Mouse (Mus musculus) brain, embryonic 14.5 days (tissue): ENCODE results near the gene Pard3b. TPM values are rescaled to one million over a fixed set of nuclear protein-coding genes. Genes with fewer than 3 reads are reported as not detected.

Experiments used
- DNase-seq: peaks from one replicate; pipeline ENCODE4 v3.0.0-alpha.2; 2011; ENCODE audit warnings: low read depth
- CTCF ChIP-seq: fragments of 200-500 bp; IDR thresholded peaks from 2 replicates; pipeline ENCODE4 v1.5.1; 2012; ENCODE audit warnings: inconsistent platforms, mild to moderate bottlenecking, moderate library complexity, borderline replicate concordance; ENCODE audit not compliant: insufficient read depth, insufficient read length; ENCODE audit errors: extremely low read depth
- POLR2A ChIP-seq: fragments of 200-500 bp; IDR thresholded peaks from 2 replicates; pipeline ENCODE4 v1.6.1; 2012; ENCODE audit warnings: mild to moderate bottlenecking, inconsistent platforms, borderline replicate concordance; ENCODE audit not compliant: poor library complexity, insufficient read depth, insufficient read length, severe bottlenecking; ENCODE audit errors: extremely low read depth
- polyA plus RNA-seq: library from polyadenylated mRNA; depleted of rRNA; stranded (reverse); fragments of >200 nt; gene quantifications from 2 replicates; pipeline ENCODE4 v1.2.3, GENCODE M21; 2012

Pard3b gene
- polyA plus RNA-seq, 1 experiment, result 3.8 TPM

DNA sequence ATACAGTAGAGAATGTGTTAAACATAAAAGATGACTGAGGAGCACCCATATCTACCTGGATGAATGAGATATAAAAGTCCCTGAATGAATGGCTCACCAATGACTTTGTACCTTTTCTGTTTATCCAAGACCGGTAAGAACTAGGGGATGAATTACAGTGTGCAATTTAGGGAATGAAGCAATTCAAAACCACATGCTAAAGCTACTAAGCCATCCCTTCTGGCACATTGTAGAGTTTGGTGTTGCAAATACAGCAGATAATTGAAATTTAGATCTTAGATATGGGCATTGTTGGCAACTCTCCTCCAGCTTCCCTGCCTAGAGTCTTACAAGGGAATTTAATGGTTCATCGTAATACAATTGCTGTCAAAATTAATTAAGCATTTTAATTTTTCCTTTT, 490.6 kb downstream of the Pard3b start:
- DNase-seq, result no peak
- TF ChIP-seq POLR2A (no peak), CTCF (no peak)

DNA sequence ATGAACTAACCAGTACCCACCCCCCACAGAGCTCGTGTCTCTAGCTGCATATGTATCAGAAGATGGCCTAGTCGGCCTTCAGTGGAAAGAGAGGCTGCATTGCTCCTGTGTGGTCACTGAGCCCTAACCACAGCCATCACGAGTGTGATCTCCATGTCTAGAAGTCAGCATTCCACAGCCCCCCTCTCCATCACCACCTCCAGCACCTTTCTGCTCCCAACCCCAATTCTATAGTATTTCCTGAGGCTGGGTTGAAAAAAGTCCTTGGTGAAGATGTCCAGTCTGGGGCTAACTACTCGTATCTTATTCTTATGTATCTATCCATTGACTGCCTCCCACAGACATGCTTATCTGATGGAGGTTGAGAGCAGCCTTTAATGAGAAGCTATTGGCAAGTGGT, 509.5 kb downstream of the Pard3b start:
- no peak for TF ChIP-seq POLR2A
- TF ChIP-seq CTCF, result no peak
- DNase-seq, result no peak

DNA sequence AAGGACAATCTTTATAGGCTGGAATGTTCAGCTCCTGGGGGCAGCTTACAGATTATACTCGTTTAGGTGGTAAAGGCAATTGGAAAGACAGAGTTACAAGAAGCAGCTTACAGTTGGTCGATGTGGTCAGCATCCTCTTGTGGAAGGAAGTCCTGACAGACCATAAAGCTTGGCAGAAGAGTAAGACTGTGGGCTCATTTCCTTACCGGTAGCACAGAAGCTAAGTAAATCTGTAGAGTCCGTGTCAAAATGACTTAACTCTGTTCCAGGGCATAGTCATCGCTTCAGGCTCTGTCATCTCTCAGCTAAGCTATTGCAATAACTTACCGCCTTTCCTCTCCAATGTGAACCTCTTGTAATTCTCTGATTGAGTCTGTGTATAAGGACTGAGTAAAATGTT, 510.2 kb downstream of the Pard3b start:
- DNase-seq, result no peak
- no peak for TF ChIP-seq POLR2A
- no peak for TF ChIP-seq CTCF

DNA sequence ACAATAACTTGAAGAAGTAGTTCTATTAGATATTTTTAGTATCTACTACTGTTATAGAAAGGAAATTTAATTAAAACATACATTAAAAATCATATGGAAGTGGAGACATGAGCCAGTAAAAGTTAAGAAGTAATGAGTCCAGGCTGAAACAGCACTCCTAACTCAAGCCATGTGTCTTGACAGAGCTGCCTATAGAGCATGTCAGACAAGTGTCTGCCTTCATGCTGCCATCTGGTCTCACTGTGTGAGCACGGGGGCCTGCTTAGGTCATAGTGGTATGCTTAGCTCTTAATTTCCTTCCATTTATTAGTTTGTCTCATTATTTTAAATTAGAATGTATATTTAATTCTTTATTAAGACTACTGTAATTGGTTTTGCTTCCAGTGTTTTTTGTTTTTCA, 517.3 kb downstream of the Pard3b start:
- no peak for TF ChIP-seq CTCF
- no peak for TF ChIP-seq POLR2A
- peak; percentile 31 for DNase-seq

DNA sequence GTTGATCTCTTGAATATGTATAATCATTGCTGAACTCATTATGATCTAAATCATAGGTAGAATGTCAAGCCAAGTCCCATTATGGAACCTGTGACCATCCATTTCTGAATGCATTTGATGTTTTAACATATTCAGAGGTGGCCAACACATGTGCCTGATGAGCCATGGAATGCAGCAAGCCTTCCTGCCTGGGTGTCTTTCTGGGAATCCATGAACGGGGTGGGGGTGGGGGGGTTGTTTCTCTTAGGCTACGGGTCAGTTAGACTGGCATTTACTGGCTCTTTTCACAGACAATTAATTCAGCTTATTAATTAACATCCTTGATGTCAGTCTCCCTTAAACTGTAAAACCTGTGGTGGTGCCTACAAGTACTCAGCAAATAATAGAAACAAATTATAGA, 521.0 kb downstream of the Pard3b start:
- no peak for DNase-seq
- no peak for TF ChIP-seq CTCF
- TF ChIP-seq POLR2A, result no peak

DNA sequence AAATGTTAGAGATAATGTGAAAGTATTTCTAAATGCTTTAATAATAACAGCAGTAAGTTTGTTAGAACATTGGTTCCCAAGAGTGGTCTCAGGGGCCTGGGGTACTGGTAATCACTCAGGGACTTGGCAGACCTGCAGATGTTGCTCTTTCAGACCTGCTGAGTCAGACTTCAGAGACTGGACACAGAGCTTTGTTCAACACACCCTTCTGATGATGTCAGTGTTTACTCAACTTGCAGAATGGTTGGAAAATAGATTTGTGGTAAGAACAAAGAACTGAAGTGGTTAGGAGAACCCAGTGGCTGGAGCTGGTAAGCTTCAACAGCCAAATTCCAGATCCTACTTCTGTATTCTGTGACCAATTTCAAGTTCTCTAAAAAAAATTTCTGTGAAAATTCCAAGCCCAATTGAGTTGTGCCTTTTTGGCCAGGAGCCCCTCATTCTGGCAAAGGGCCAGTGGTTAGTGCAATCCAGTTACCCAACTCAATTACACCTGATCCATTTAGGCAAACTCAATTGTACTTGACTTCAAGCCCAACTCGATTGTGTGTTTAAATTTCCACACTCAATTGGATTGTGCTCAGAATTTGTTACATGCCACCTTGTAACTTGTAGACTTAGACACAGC, 536.5 kb downstream of the Pard3b start:
- TF ChIP-seq POLR2A (no peak), CTCF (no peak)
- DNase-seq, result no peak

DNA sequence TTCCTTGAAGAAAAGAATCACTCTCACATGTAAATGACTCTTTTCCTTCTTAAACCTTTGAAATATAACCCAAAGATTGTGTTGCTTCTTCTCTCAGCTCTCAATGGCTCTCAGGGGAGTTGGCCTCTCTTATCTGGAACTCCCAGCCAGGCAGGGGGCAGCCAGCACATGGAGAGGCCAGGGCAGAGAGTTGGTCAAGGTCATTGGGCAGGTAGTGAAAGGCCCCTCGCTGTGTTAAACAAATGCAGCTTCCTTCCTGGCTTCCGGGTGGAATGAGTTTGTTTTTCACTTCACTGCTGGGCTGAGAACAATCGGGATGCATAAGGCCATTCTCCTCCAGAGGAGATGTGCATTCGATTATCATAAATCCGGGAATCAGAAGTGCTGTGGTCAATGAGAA, 543.0 kb downstream of the Pard3b start:
- peak; percentile 48 for DNase-seq
- TF ChIP-seq POLR2A (no peak), CTCF (no peak)

DNA sequence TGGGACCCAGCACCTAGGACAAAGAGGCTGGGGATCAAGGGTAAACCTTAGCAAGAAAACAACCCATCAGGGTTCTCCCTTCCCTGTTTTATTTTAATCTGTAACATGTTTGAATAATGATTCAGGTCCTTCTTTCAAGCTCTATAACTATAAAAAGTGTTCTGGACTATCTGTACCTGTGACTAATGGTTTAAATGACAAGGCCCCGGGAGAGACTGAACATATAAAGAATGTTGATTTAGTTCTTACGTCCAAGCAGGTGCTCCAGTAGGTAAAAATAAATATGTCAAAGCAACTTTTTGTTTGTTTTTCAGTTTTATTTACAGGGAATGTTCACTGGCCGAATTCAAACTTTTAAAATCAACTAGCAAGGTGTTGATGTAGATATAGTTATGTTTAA, 544.0 kb downstream of the Pard3b start:
- TF ChIP-seq CTCF (no peak), POLR2A (no peak)

DNA sequence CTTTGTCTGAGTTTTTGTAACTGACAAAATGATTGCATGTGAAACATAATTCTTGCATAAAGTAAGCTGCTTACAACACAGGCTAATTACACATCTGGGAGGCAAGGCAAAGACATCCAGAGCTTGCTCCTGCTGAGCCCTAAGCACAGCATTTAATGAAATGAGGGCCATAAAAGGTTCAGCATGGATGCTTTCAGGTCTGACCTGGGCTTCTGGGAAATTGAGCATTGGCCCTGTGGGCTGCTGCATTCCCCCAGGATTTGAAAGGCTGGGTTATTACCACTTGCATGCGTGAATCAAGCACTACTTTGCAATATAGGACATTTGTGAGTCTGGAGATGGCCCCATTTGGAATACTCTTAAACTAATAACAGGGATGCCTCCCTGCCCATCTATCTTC, 552.2 kb downstream of the Pard3b start:
- peak; percentile 52 for DNase-seq
- no peak for TF ChIP-seq CTCF
- TF ChIP-seq POLR2A, result no peak

More for the DNA sequence above, 544.0 kb downstream of the Pard3b start:
- no peak for DNase-seq

DNA sequence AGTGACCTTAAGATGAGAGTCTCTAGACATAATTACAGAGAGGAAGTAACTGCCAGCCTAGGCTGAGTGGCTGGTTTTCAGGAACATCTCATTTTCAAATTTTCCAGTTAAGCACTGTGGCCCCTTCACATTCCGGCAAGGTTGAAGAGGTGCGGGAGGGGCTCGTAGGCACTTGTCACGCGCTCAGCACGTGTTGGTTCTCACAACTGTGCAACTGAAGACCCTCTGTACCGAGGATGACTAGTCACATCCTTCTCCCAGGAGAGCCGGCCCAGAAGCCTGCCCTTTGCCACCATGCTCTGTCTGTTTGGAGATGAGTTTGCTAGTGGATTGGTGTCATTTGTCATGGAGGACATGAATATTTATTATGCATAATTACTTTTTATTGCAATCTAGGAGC, 558.9 kb downstream of the Pard3b start:
- TF ChIP-seq POLR2A, result no peak
- TF ChIP-seq CTCF, result no peak
- no peak for DNase-seq

DNA sequence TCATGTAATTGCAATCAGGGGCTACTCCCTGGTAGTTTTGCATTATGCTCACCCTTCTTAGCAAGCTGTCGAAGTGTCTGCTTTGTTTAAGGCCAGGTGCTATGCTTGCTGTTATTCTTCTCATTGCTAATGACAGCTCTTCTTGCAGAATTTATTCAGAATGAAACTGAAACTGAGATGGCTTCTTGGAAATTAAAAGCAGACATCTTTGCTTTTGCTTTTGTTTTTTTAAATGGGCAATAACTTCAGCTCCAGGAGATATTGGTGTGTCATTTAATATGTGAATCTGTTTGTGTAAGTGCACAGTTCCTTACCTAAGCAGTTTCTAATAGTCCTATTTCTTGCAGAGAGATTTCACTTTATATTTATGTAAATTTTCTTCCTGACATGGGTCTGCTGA, 562.3 kb downstream of the Pard3b start:
- DNase-seq, result no peak
- TF ChIP-seq POLR2A (no peak), CTCF (no peak)

DNA sequence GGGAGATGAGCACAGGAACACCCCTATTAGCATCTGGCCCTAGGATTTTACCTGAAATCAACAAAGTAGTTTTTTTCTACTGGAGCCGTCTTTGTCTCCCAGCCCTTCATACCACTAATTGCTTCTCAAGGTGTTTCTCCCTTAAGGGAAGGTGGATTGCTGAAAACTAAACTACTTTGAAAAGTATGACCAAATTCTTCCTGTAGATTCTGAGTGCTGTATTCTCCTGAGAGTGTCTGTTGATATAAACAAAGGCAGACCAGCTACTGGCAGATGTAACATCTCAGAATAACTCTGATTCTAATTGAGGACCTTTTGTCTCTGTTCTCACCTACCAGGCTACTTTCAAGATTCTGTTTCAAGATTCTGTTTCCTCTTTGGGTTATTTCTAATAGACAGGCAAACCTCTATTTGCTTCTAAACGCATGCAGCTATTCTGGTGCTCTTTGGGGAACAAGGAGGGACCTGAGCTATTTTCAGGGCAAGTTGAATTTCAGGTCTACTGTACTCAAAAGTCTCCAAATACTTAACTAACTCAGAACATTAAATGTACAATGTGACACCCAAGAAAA, 563.1 kb downstream of the Pard3b start:
- no peak for TF ChIP-seq POLR2A
- no peak for TF ChIP-seq CTCF
- DNase-seq, result no peak
